Mouse (Mus musculus): ENCODE results near the gene Adgrv1. TPM values are rescaled to one million over a fixed set of nuclear protein-coding genes. Genes with fewer than 3 reads are reported as not detected.

Gene Adgrv1
- polyA plus RNA-seq, 1 experiment from 2014 or later, result 0.76 TPM

- H3K27me3 ChIP-seq, result no peaks in the 10 kb centered on the region
- H3K4me3 ChIP-seq, result no peak overlapping the region
- no peaks in the 10 kb centered on the region for H3K36me3 ChIP-seq
- peak overlapping the region; percentile 17; the same call in 1 of the 2 replicates for H3K4me2 ChIP-seq
- peak overlapping the region; percentile 88 for H3K27ac ChIP-seq
- H3K4me1 ChIP-seq (replicated peaks), result peaks cover 51% of the 10 kb centered on the region
- H3K9ac ChIP-seq, result no peak overlapping the region
- H3K9me3 ChIP-seq (replicated peaks), result no peaks in the 10 kb centered on the region
- WGBS, result 16% methylated on average over 6 of the region's 6 CpGs
- peak; percentile 59 for ATAC-seq (replicated peaks; ENCODE audit: insufficient number of reproducible peaks, insufficient read depth, low FRiP score, low read depth)
Measured at GRCm38 (mm10) chr13:81131860-81132259, 501.1 kb downstream of the Adgrv1 start.

GRCm38 (mm10) chr13:81130742-81131524 is 502.0 kb downstream of the Adgrv1 start:
- H3K4me1 ChIP-seq (replicated peaks), result peaks cover 43% of the 10 kb centered on the region
- no peak for ATAC-seq (replicated peaks; ENCODE audit: insufficient number of reproducible peaks, insufficient read depth, low FRiP score, low read depth)
- no peak overlapping the region for H3K9ac ChIP-seq
- H3K36me3 ChIP-seq, result no peaks in the 10 kb centered on the region
- no peak overlapping the region for H3K4me3 ChIP-seq
- no peak overlapping the region for H3K4me2 ChIP-seq
- H3K9me3 ChIP-seq (replicated peaks), result no peaks in the 10 kb centered on the region
- no peaks in the 10 kb centered on the region for H3K27me3 ChIP-seq
- 38% methylated on average over 4 of the region's 4 CpGs for WGBS
- H3K27ac ChIP-seq, result peak overlapping the region; percentile 88

DNA sequence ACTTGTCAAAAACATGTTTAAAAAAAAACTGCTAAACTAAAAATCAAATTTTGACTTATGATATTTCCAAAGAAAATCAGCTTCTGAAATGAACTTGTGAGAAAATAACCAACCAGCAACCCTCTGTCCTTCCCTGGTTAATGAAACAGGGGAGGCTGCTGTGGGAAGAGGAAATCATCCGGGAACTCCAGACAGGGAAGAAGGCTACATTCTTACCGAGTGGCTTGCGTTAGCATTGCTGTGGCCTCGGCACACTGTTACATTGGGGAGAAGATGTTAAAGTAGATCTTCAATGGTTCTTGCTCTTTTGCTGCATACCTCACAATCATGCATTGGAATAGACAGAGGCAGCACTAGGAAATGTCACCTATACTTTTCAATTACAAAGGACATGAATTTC is 507.1 kb downstream of the Adgrv1 start:
- Histone ChIP-seq H3K27me3 (no peaks in the 10 kb centered on the region), H3K9me3 (replicated peaks) (no peaks in the 10 kb centered on the region), H3K27ac (no peak overlapping the region), H3K9ac (no peak overlapping the region), H3K4me3 (no peak overlapping the region), H3K4me1 (replicated peaks) (peaks cover 4% of the 10 kb centered on the region), H3K4me2 (no peak overlapping the region), H3K36me3 (no peaks in the 10 kb centered on the region)
- 73% methylated on average over 4 of the region's 4 CpGs for WGBS
- no peak for ATAC-seq (replicated peaks; ENCODE audit: insufficient number of reproducible peaks, insufficient read depth, low FRiP score, low read depth)

- Histone ChIP-seq H3K4me1 (replicated peaks) (no peaks in the 10 kb centered on the region), H3K4me3 (no peak overlapping the region), H3K4me2 (no peak overlapping the region), H3K9ac (no peak overlapping the region), H3K36me3 (no peaks in the 10 kb centered on the region), H3K27me3 (no peaks in the 10 kb centered on the region), H3K27ac (no peak overlapping the region), H3K9me3 (replicated peaks) (no peaks in the 10 kb centered on the region)
- 86% methylated on average over 2 of the region's 2 CpGs for WGBS
- ATAC-seq (replicated peaks; ENCODE audit: insufficient number of reproducible peaks, insufficient read depth, low FRiP score, low read depth), result no peak
Measured at GRCm38 (mm10) chr13:81122238-81122637, 510.7 kb downstream of the Adgrv1 start.

DNA sequence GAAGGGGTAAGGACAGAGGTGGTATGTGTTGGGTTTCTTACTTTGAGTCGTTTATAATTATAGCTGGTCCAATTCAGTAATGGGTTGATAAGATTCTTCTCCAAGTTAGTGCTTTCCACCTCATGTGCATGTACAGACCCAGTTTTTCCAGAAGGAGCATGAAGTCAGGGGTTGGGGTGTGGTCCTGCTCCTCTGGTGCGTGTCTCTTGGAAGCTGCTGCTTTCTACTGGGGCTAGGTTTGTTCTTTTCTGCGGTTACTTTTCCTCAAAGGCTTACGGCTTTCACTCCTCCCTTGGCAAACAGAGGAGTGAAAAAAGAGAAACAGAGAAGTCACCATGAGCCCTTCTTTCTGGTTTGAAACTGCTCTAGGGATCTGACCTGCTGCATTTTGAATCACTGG is 522.5 kb downstream of the Adgrv1 start:
- Histone ChIP-seq H3K9ac (no peak overlapping the region), H3K4me2 (no peak overlapping the region), H3K27ac (no peak overlapping the region), H3K4me1 (replicated peaks) (peaks cover 22% of the 10 kb centered on the region), H3K36me3 (no peaks in the 10 kb centered on the region), H3K27me3 (no peaks in the 10 kb centered on the region), H3K4me3 (no peak overlapping the region), H3K9me3 (replicated peaks) (no peaks in the 10 kb centered on the region)
- WGBS, result 77% methylated on average over 4 of the region's 4 CpGs
- ATAC-seq (replicated peaks; ENCODE audit: insufficient number of reproducible peaks, insufficient read depth, low FRiP score, low read depth), result no peak

- no peak for ATAC-seq (replicated peaks; ENCODE audit: insufficient number of reproducible peaks, insufficient read depth, low FRiP score, low read depth)
- no peak overlapping the region for H3K4me3 ChIP-seq
- WGBS, result 66% methylated on average over 6 of the region's 6 CpGs
Measured at GRCm38 (mm10) chr13:81109676-81110075, 523.3 kb downstream of the Adgrv1 start.

DNA sequence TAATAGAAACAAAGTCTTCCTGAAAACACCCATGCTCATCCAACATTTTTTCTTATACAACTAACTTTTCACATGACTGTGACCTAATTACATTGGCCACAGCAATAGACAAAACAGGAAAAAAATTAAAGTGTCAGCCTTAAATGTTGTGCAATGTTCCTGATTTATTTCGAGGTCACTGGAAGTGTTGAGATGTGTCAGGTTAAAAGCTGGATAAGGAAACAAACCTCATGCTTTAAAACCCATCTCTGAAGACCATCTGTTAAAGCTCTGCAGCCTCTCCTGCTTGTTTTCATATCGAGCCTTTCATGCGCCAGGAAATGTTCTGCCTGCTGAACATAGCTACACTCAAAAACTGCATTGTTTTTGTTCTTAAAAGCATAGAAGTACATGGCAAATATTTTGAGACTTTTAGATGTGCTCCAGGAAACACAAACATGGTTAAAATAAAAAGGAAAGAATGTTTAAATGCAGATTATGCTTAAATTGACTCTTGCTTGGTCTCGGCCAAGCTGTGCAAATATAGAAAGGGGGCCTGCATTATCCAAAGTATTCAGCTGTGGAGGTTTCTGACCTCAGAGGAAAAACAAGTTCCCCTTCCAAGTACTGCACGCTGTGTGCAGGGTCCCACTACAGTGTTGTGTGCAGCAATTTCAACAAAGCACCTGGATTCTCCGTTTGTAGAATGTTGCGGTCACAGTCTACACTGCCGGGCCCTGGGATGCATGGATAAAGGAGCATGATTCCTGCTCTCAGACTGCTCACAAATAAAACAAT is 524.2 kb downstream of the Adgrv1 start:
- Histone ChIP-seq H3K4me1 (replicated peaks) (peaks cover 27% of the 10 kb centered on the region), H3K36me3 (no peaks in the 10 kb centered on the region), H3K9me3 (replicated peaks) (no peaks in the 10 kb centered on the region), H3K4me3 (no peak overlapping the region), H3K4me2 (no peak overlapping the region), H3K27ac (peak overlapping the region; percentile 78), H3K9ac (no peak overlapping the region), H3K27me3 (no peaks in the 10 kb centered on the region)
- ATAC-seq (replicated peaks; ENCODE audit: insufficient number of reproducible peaks, insufficient read depth, low FRiP score, low read depth), result 0 out of 2 replicates have a peak, but pooled peaks have one; percentile 31
- 43% methylated on average over 8 of the region's 8 CpGs for WGBS

More at GRCm38 (mm10) chr13:81109676-81110075, 523.3 kb downstream of the Adgrv1 start:
- Histone ChIP-seq H3K4me2 (no peak overlapping the region), H3K4me1 (replicated peaks) (peaks cover 22% of the 10 kb centered on the region), H3K36me3 (no peaks in the 10 kb centered on the region), H3K9me3 (replicated peaks) (no peaks in the 10 kb centered on the region), H3K27ac (no peak overlapping the region), H3K9ac (no peak overlapping the region), H3K27me3 (no peaks in the 10 kb centered on the region)

- no peak overlapping the region for H3K27ac ChIP-seq
- no peak overlapping the region for H3K9ac ChIP-seq
- H3K4me3 ChIP-seq, result no peak overlapping the region
- no peaks in the 10 kb centered on the region for H3K27me3 ChIP-seq
- H3K4me2 ChIP-seq, result no peak overlapping the region
- peaks cover 32% of the 10 kb centered on the region for H3K4me1 ChIP-seq (replicated peaks)
- 35% methylated on average over 5 of the region's 5 CpGs for WGBS
- H3K36me3 ChIP-seq, result no peaks in the 10 kb centered on the region
- no peak for ATAC-seq (replicated peaks; ENCODE audit: insufficient number of reproducible peaks, insufficient read depth, low FRiP score, low read depth)
- no peaks in the 10 kb centered on the region for H3K9me3 ChIP-seq (replicated peaks)
Measured at GRCm38 (mm10) chr13:81107436-81107835, 525.5 kb downstream of the Adgrv1 start.

GRCm38 (mm10) chr13:81103794-81104193 is 529.2 kb downstream of the Adgrv1 start:
- H3K27me3 ChIP-seq, result no peaks in the 10 kb centered on the region
- H3K27ac ChIP-seq, result peak overlapping the region; percentile 89
- H3K36me3 ChIP-seq, result no peaks in the 10 kb centered on the region
- no peak overlapping the region for H3K9ac ChIP-seq
- peak; percentile 86 for ATAC-seq (replicated peaks; ENCODE audit: insufficient number of reproducible peaks, insufficient read depth, low FRiP score, low read depth)
- H3K4me1 ChIP-seq (replicated peaks), result peaks cover 28% of the 10 kb centered on the region
- no peaks in the 10 kb centered on the region for H3K9me3 ChIP-seq (replicated peaks)
- 26% methylated on average over 4 of the region's 4 CpGs for WGBS
- H3K4me2 ChIP-seq, result peak overlapping the region; percentile 15; the same call in 1 of the 2 replicates
- no peak overlapping the region for H3K4me3 ChIP-seq

- Histone ChIP-seq H3K27me3 (no peaks in the 10 kb centered on the region), H3K36me3 (no peaks in the 10 kb centered on the region), H3K27ac (no peak overlapping the region), H3K9me3 (replicated peaks) (no peaks in the 10 kb centered on the region), H3K4me2 (no peak overlapping the region), H3K9ac (no peak overlapping the region), H3K4me1 (replicated peaks) (no peaks in the 10 kb centered on the region), H3K4me3 (no peak overlapping the region)
- ATAC-seq (replicated peaks; ENCODE audit: insufficient number of reproducible peaks, insufficient read depth, low FRiP score, low read depth), result no peak
- WGBS, result 89% methylated on average over 2 of the region's 2 CpGs
Measured at GRCm38 (mm10) chr13:81096424-81096823, 536.5 kb downstream of the Adgrv1 start.

- H3K9me3 ChIP-seq (replicated peaks), result no peaks in the 10 kb centered on the region
- ATAC-seq (replicated peaks; ENCODE audit: insufficient number of reproducible peaks, insufficient read depth, low FRiP score, low read depth), result no peak
- H3K36me3 ChIP-seq, result no peaks in the 10 kb centered on the region
- H3K27ac ChIP-seq, result no peak overlapping the region
- WGBS, result 65% methylated on average over 6 of the region's 6 CpGs
- no peaks in the 10 kb centered on the region for H3K27me3 ChIP-seq
- no peaks in the 10 kb centered on the region for H3K4me1 ChIP-seq (replicated peaks)
- no peak overlapping the region for H3K4me3 ChIP-seq
- H3K9ac ChIP-seq, result no peak overlapping the region
- no peak overlapping the region for H3K4me2 ChIP-seq
Measured at GRCm38 (mm10) chr13:81094513-81094912, 538.4 kb downstream of the Adgrv1 start.
